Mouse (Mus musculus): ENCODE data around the gene Ttf2. TPM values are rescaled to one million over a fixed set of nuclear protein-coding genes. Genes with fewer than 3 reads are reported as not detected.

Gene Ttf2
- polyA plus RNA-seq, 1 experiment = 3.2 TPM

DNA sequence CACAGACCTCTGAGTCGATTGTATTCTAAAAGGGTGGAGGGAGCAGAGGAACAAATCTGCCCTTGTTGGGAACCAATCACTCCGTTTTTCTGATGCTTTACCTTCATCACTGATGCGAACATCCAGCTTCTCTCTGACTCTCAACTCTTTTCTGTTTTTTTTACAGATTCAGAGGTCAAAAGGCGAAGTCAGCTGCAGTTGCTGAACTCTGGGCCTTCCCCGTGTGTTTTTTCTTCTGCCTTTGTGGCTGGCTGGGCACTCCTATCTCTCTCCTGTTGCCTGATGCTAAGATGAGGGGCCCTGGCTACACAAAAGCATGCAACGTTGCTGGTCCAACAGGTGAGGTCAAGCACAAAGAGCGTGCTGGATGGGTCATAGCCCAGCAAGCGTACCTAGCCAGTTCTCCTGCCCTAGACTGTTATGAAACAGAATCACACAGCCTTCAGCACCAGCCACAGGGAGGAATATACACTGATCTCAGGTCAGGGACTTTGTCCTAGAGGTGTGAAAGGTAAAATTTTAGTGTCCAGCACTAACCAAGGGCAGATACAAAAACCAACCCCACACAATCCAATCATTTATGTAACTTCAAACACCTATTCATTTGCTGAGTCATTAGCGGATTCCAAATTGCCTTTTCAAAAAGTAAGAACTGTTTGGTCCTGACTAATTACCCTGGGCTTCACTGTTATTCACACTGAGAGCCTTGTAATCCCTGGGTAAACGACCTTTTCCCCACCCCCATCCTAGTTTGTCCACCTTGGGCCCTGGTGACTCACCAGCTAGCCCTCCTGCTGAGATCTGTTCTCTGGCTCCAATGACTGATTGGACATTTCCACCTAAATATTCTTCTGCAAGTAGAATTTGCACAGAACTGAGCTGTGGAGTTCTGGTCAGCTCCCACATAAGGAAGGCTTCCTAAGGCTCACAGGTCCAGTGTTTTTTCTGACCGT, 76.8 kb downstream of the Ttf2 start:
- peak; percentile 42 for DNase-seq
- WGBS = 56% methylated on average over 11 of the region's 11 CpGs
- H3K36me3 ChIP-seq (ENCODE audit: control insufficient read depth, insufficient read depth, low read length) = no peaks in the 10 kb centered on the region

DNA sequence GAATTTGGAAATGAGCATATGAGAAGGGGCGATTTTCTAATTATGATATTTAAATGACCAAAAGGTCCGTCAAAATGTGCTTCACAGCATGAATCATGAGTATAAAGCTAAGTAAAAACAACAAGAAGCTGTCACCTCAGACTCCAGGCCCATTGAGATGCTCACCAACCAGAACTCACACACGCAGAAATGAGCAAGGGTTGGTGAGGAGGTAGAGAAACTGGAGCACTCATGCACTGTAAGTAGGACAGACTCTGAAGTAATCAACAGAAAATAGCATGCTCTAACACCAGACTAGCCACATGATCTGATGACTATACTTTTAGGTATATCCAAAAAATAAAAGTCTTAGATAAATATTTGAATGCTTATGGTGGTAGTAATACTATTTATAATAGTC, 79.1 kb downstream of the Ttf2 start:
- Histone ChIP-seq H3K4me3 (ENCODE audit: insufficient read depth, low read depth, low read length) (no peak overlapping the region), H3K27me3 (replicated peaks; ENCODE audit: control insufficient read depth, insufficient read depth, low read length) (no peaks in the 10 kb centered on the region), H3K36me3 (ENCODE audit: control insufficient read depth, insufficient read depth, low read length) (no peaks in the 10 kb centered on the region), H3K27ac (ENCODE audit: insufficient read depth, low read depth, low read length) (no peak overlapping the region), H3K4me1 (ENCODE audit: control insufficient read depth, insufficient read depth, low read length) (peaks cover 5% of the 10 kb centered on the region)
- TF ChIP-seq CTCF (conservative IDR thresholded peaks at IDR 0.05; ENCODE audit: insufficient read depth, insufficient read length, low read depth, low read length) (no peak), POLR2A (IDR thresholded peaks at IDR 0.05; ENCODE audit: low read depth, low read length) (no peak)
- no peak for DNase-seq
- WGBS = 93% methylated on average over 3 of the region's 3 CpGs

More for the DNA sequence above, 76.8 kb downstream of the Ttf2 start:
- Histone ChIP-seq H3K27ac (ENCODE audit: insufficient read depth, low read depth, low read length) (no peak overlapping the region), H3K27me3 (replicated peaks; ENCODE audit: control insufficient read depth, insufficient read depth, low read length) (no peaks in the 10 kb centered on the region), H3K4me1 (ENCODE audit: control insufficient read depth, insufficient read depth, low read length) (peaks cover 5% of the 10 kb centered on the region), H3K4me3 (ENCODE audit: insufficient read depth, low read depth, low read length) (no peak overlapping the region)
- TF ChIP-seq POLR2A (IDR thresholded peaks at IDR 0.05; ENCODE audit: low read depth, low read length) (no peak), CTCF (conservative IDR thresholded peaks at IDR 0.05; ENCODE audit: insufficient read depth, insufficient read length, low read depth, low read length) (no peak)

DNA sequence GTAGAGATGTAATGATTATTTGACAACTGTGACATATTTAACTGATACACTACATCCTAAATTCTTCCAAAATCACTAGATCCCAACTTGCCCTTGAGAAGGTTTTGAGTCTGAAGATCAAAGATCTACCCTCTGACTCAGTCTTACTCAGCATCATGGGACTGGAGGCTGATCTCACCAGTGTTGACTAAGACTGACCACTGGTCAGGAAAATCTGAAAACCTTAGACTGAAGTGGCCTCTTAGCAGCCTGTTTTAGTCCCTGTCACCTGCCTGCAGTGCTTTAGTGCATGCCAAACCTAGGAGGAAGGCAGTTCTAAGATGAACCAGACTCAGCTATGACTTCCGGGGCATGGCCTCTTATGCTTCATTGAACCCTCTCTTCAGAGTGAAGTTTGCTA, 80.2 kb downstream of the Ttf2 start:
- peaks cover 5% of the 10 kb centered on the region for H3K4me1 ChIP-seq (ENCODE audit: control insufficient read depth, insufficient read depth, low read length)
- no peak overlapping the region for H3K27ac ChIP-seq (ENCODE audit: insufficient read depth, low read depth, low read length)
- WGBS = 82% methylated on average over 1 of the region's 1 CpGs
- no peaks in the 10 kb centered on the region for H3K36me3 ChIP-seq (ENCODE audit: control insufficient read depth, insufficient read depth, low read length)
- TF ChIP-seq CTCF (conservative IDR thresholded peaks at IDR 0.05; ENCODE audit: insufficient read depth, insufficient read length, low read depth, low read length) = no peak
- TF ChIP-seq POLR2A (IDR thresholded peaks at IDR 0.05; ENCODE audit: low read depth, low read length) = no peak
- H3K27me3 ChIP-seq (replicated peaks; ENCODE audit: control insufficient read depth, insufficient read depth, low read length) = no peaks in the 10 kb centered on the region
- no peak overlapping the region for H3K4me3 ChIP-seq (ENCODE audit: insufficient read depth, low read depth, low read length)
- no peak for DNase-seq

Other genes starting within 250 kb of the Ttf2 start
- 0.77 and 0.92 TPM in 2 replicates for gene Vtcn1, start 144.2 kb downstream of the Ttf2 start, polyA plus RNA-seq (2012; rRNA removed)
- gene Trim45, start 47.5 kb downstream of the Ttf2 start, polyA plus RNA-seq (2012; rRNA removed) = 1.7 and 1.9 TPM in 2 replicates
- gene Cd101, start 59.9 kb upstream of the Ttf2 start, polyA plus RNA-seq (2012; rRNA removed) = 0.03 and 0.16 TPM in 2 replicates
- 5.2 and 5.5 TPM in 2 replicates for gene Ptgfrn, start 140.6 kb upstream of the Ttf2 start, polyA plus RNA-seq (2012; rRNA removed)

Measured in kidney, adult 2 months (tissue).